Comparison of ENCODE assay signal across 18 mouse cellular contexts in the genomic region with DNA sequence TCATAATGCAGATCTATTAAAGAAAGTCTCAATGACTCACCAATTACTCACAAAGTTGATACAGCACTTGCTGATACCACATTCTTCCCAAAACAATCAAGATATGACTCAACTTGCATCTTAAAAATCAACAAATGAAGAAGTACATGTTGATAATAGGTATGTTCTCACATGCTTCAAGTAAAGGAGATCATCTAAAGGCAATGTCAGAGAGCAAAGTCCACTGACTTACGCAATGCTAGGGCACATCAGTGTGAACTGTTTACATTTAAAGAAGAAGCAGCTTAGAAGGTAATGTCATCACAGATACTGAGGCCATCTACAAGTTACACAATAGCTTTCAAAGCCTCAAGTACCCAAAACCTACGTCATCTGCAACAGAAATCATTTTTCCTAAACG. TPM values are rescaled to one million over a fixed set of nuclear protein-coding genes. Genes with fewer than 3 reads are reported as not detected.
DNase-seq lines count a peak whose midpoint lies in the region; ATAC-seq and TF ChIP-seq lines count a peak whose summit lies in the region.
"Had no signal": no experiment of that assay in that cellular context is flagged by ENCODE, and none has a peak within 500 bp of the region (broad histone marks: within the 10 kb centered on the region; RNA-seq: fewer than 3 reads in every experiment).

No protein-coding gene starts in this region.

- no peak for TF ChIP-seq POLR2A in liver, adult 2 months (IDR thresholded peaks at IDR 0.05; ENCODE audit: extremely low read depth, insufficient read depth, low read length)

- H3K36me3 ChIP-seq in liver, adult 2 months (ENCODE audit: control insufficient read depth, insufficient read depth, low read length), result no peaks in the 10 kb centered on the region
- H3K36me3 ChIP-seq in intestine, embryonic 15.5 days, result no peaks in the 10 kb centered on the region
- H3K36me3 ChIP-seq: embryonic facial prominence, embryonic 15.5 days; forebrain, embryonic 12.5 days; limb, embryonic 12.5 days; midbrain, embryonic 15.5 days; neural tube, embryonic 13.5 days had no signal

- H3K9me3 ChIP-seq in intestine, embryonic 15.5 days, result no peaks in the 10 kb centered on the region
- H3K9me3 ChIP-seq: embryonic facial prominence, embryonic 15.5 days; forebrain, embryonic 12.5 days; limb, embryonic 12.5 days; midbrain, embryonic 15.5 days; neural tube, embryonic 13.5 days had no signal

- peak; percentile 98 for DNase-seq in liver, adult 2 months (ENCODE audit: extremely low read depth, low read depth, low spot score)
- DNase-seq in liver, result no peak
- no peak for DNase-seq in thymus, postnatal 4 days
- no peak for DNase-seq in right cerebral cortex, postnatal 4 days
- DNase-seq in retina, embryonic 14.5 days (ENCODE audit: low spot score), result no peak
- DNase-seq: cerebellum, adult 11 months; heart, adult 18-20 months; heart, postnatal 10 days; lung, postnatal 14 days had no signal

- no peak overlapping the region for H3K9ac ChIP-seq in liver, adult 2 months (ENCODE audit: low read depth, low read length)
- H3K9ac ChIP-seq in intestine, embryonic 15.5 days, result no peak overlapping the region
- H3K9ac ChIP-seq: embryonic facial prominence, embryonic 15.5 days; forebrain, embryonic 12.5 days; limb, embryonic 12.5 days; midbrain, embryonic 15.5 days; neural tube, embryonic 13.5 days had no signal

- no peak overlapping the region for H3K27ac ChIP-seq in liver, adult 2 months (replicated peaks; ENCODE audit: insufficient read depth, low read depth, low read length)
- no peak overlapping the region for H3K27ac ChIP-seq in intestine, embryonic 15.5 days
- H3K27ac ChIP-seq: embryonic facial prominence, embryonic 15.5 days; forebrain, embryonic 12.5 days; kidney, postnatal 0 days; limb, embryonic 12.5 days; midbrain, embryonic 15.5 days; neural tube, embryonic 13.5 days had no signal

- WGBS in liver, adult 2 months, result 22% methylated on average over 3 of the region's 3 CpGs
- 61% methylated on average over 3 of the region's 3 CpGs for WGBS in intestine, embryonic 15.5 days

- no peaks in the 10 kb centered on the region; the same call in 1 of the 2 replicates for H3K79me2 ChIP-seq in liver, adult 2 months (ENCODE audit: control insufficient read depth, insufficient read depth, low read length)

- peak; percentile 56 for ATAC-seq in CD4-positive, CD25-positive, alpha-beta regulatory T cell, adult 4 months
- peak; percentile 90 for ATAC-seq in intestine, embryonic 15.5 days
- ATAC-seq in neutrophil, adult 5-6 weeks (ENCODE audit: extremely low read depth, insufficient number of reproducible peaks, low FRiP score, poor library complexity, severe bottlenecking), result peak; percentile 95
- ATAC-seq: midbrain, embryonic 15.5 days had no signal

- H3K4me2 ChIP-seq in intestine, embryonic 15.5 days (replicated peaks), result no peak overlapping the region
- H3K4me2 ChIP-seq: embryonic facial prominence, embryonic 15.5 days; forebrain, embryonic 12.5 days; limb, embryonic 12.5 days; midbrain, embryonic 15.5 days; neural tube, embryonic 13.5 days had no signal

- H3K4me3 ChIP-seq in liver, adult 2 months (ENCODE audit: insufficient read depth, low read depth, low read length), result no peak overlapping the region
- H3K4me3 ChIP-seq in intestine, embryonic 15.5 days (replicated peaks), result no peak overlapping the region
- H3K4me3 ChIP-seq: embryonic facial prominence, embryonic 15.5 days; forebrain, embryonic 12.5 days; limb, embryonic 12.5 days; midbrain, embryonic 15.5 days; neural tube, embryonic 13.5 days had no signal

- TF ChIP-seq CTCF in liver, adult 2 months (IDR thresholded peaks at IDR 0.05; ENCODE audit: low read depth, low read length), result no peak

- no peaks in the 10 kb centered on the region for H3K27me3 ChIP-seq in liver, adult 2 months (ENCODE audit: control insufficient read depth, insufficient read depth, low read length)
- H3K27me3 ChIP-seq in intestine, embryonic 15.5 days (replicated peaks), result no peaks in the 10 kb centered on the region
- H3K27me3 ChIP-seq: embryonic facial prominence, embryonic 15.5 days; forebrain, embryonic 12.5 days; limb, embryonic 12.5 days; midbrain, embryonic 15.5 days; neural tube, embryonic 13.5 days had no signal

- peaks cover 6% of the 10 kb centered on the region; the same call in 1 of the 2 replicates for H3K4me1 ChIP-seq in liver, adult 2 months (ENCODE audit: control insufficient read depth, insufficient read depth, low read length)
- no peaks in the 10 kb centered on the region for H3K4me1 ChIP-seq in intestine, embryonic 15.5 days (replicated peaks)
- H3K4me1 ChIP-seq: embryonic facial prominence, embryonic 15.5 days; forebrain, embryonic 12.5 days; limb, embryonic 12.5 days had no signal

RNA-seq across cellular contexts. Expression of a gene that starts 7.0 kb away (rescaled TPM):
- total RNA-seq in liver, adult 2 months (2014; rRNA removed), result 9.3 and 14.3 TPM in 2 replicates
- polyA plus RNA-seq in liver, adult 2 months (2012; rRNA removed), result 2.3 and 2.9 TPM in 2 replicates
- 10 to 100 TPM; 18.1 to 21.4 TPM for polyA plus RNA-seq in CD4-positive, CD25-positive, alpha-beta regulatory T cell, adult 4 months (2017; shearing (Covaris generic))
- 8.8 and 10.2 TPM in 2 replicates for polyA plus RNA-seq in intestine, embryonic 15.5 days (2015; fragmentation: Nextera tagmentation; extraction: Ambion mirVana)
- total RNA-seq in neutrophil, adult 5-6 weeks (2017), result 58.0 and 72.0 TPM in 2 replicates
